Mouse (Mus musculus) intestine, embryonic 16.5 days (tissue): ENCODE measurements around the gene Tas2r103. TPM values are rescaled to one million over a fixed set of nuclear protein-coding genes. Genes with fewer than 3 reads are reported as not detected.

ENCODE experiments used
- ATAC-seq: fragments of 200-750 bp; cut with Nextera tagmentation; 2 replicates; pipeline ENCODE4 v1.8.0; 2017; ENCODE audit warnings: moderate TSS enrichment, moderate library complexity
- H3K27ac ChIP-seq: fragments of 300-500 bp; sonication (generic); 2 replicates; pipeline ENCODE4 v1.5.1; 2014; ENCODE audit warnings: mild to moderate bottlenecking, low read length
- H3K27me3 ChIP-seq: fragments of 300-500 bp; sonication (generic); replicated peaks from 2 replicates; pipeline ENCODE4 v1.6.1; 2014; ENCODE audit warnings: low read length, control low read depth, mixed read lengths; ENCODE audit not compliant: control insufficient read depth, insufficient read depth
- H3K36me3 ChIP-seq: fragments of 300-500 bp; sonication (generic); 2 replicates; pipeline ENCODE4 v1.6.1; 2014; ENCODE audit warnings: low read length, control low read depth; ENCODE audit not compliant: control insufficient read depth, insufficient read depth
- H3K4me1 ChIP-seq: fragments of 300-500 bp; sonication (generic); 2 replicates; pipeline ENCODE4 v1.6.1; 2014; ENCODE audit warnings: low read length, control low read depth, mixed read lengths; ENCODE audit not compliant: control insufficient read depth, insufficient read depth
- H3K4me2 ChIP-seq: fragments of 300-500 bp; sonication (generic); 2 replicates; pipeline ENCODE4 v1.6.1; 2014; ENCODE audit warnings: low read depth, low read length, control low read depth
- H3K4me3 ChIP-seq: fragments of 300-500 bp; sonication (generic); 2 replicates; pipeline ENCODE4 v1.5.1; 2014; ENCODE audit warnings: mild to moderate bottlenecking, low read length
- H3K9ac ChIP-seq: fragments of 300-500 bp; sonication (generic); 2 replicates; pipeline ENCODE4 v1.6.1; 2014; ENCODE audit warnings: low read depth, low read length
- H3K9me3 ChIP-seq: fragments of 300-500 bp; sonication (generic); 2 replicates; pipeline ENCODE4 v1.6.1; 2016; ENCODE audit warnings: low read length, control low read depth; ENCODE audit not compliant: control insufficient read depth
- WGBS: fragments of 180-500 bp; shearing (Covaris S2); extraction: QIAGEN DNeasy Blood & Tissue Kit; methylation state at CpG from one replicate; pipeline ENCODE4 v1.1.7; 2014; 5-methylcytosine and 5-hydroxymethylcytosine counted together
- polyA plus RNA-seq: library from polyadenylated mRNA; unstranded; fragments of >200 nt; fragmentation: Nextera tagmentation; extraction: Ambion mirVana; gene quantifications from 2 replicates; pipeline ENCODE4 v1.2.1, GENCODE M21; 2015

Tas2r103 gene
- not detected in 2 replicates for polyA plus RNA-seq

DNA sequence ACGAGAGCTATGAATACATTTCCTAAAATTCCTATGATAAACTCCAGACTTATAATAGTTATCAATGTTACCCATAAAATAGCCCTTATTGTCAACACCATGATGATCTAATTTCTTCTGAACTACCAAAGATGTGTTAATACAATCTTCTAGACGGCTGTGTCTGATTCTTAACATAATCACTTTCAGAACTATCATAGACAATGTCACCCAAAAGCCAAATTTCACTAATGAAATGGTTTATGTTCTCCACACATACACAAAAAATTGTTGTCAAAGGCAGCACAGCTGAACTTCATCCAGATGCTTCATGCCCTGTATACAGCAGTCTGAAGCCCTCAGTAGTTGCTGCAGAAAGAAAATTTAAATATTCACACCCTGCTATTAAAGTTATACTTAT is at the start of gene Tas2r103:
Gene Tas2r103, minus strand, starts transcription at position 101 of the 400 bp plus-strand sequence.
- Histone ChIP-seq H3K36me3 (no peaks in the 10 kb centered on the region), H3K4me2 (no peak within 1 kb of the TSS), H3K9ac (no peak within 1 kb of the TSS), H3K27me3 (no peaks in the 10 kb centered on the region), H3K4me3 (no peak within 1 kb of the TSS), H3K4me1 (no peaks in the 10 kb centered on the region), H3K9me3 (no peaks in the 10 kb centered on the region), H3K27ac (no peak within 1 kb of the TSS)
- ATAC-seq = no peak
- 68% methylated on average over 2 of the region's 2 CpGs for WGBS

DNA sequence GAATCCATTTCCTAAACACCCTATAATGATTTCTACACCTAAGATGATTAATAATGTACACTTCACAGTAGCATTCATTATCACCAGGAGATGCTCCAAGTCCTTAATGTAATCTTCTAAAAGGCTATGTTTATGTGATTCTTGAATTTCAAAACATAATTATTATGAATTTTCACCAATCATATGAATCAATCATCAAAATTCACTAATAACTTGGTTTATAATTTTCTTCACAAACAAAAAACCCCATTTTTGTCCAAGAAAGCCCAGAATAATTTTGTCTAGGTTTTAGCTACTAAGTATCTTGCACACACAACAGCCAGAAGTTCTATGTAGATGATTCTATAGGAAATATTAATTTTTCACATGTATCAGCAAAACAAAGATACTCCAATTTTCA is 18.8 kb upstream of the Tas2r103 start, which contains the start of gene Tas2r140:
Gene Tas2r140, minus strand, starts transcription at position 101 of the 400 bp plus-strand sequence.
- Histone ChIP-seq H3K36me3 (no peaks in the 10 kb centered on the region), H3K4me3 (no peak within 1 kb of the TSS), H3K9me3 (no peaks in the 10 kb centered on the region), H3K27ac (no peak within 1 kb of the TSS), H3K4me2 (no peak within 1 kb of the TSS), H3K27me3 (no peaks in the 10 kb centered on the region), H3K4me1 (no peaks in the 10 kb centered on the region), H3K9ac (no peak within 1 kb of the TSS)
- ATAC-seq = no peak

Other genes with a start within 250 kb of the Tas2r103 start
- not detected in 2 replicates for gene Tas2r117, start 234.3 kb downstream of the Tas2r103 start, polyA plus RNA-seq
- gene Tas2r123, start 190.0 kb downstream of the Tas2r103 start, polyA plus RNA-seq = not detected in 2 replicates
- gene Tas2r116, start 181.7 kb downstream of the Tas2r103 start, polyA plus RNA-seq = not detected in 2 replicates
- gene Tas2r110, start 169.1 kb downstream of the Tas2r103 start, polyA plus RNA-seq = not detected in 2 replicates
- gene Tas2r113, start 144.1 kb downstream of the Tas2r103 start, polyA plus RNA-seq = not detected in 2 replicates
- gene Tas2r125, start 127.5 kb downstream of the Tas2r103 start, polyA plus RNA-seq = not detected in 2 replicates
- not detected in 2 replicates for gene Tas2r129, start 86.0 kb downstream of the Tas2r103 start, polyA plus RNA-seq
- not detected in 2 replicates for gene Tas2r131, start 79.2 kb downstream of the Tas2r103 start, polyA plus RNA-seq
- not detected in 2 replicates for gene Tas2r109, start 56.1 kb downstream of the Tas2r103 start, polyA plus RNA-seq
- not detected in 2 replicates for gene Tas2r140, start 18.7 kb upstream of the Tas2r103 start, polyA plus RNA-seq
- gene Smim10l1, start 67.8 kb upstream of the Tas2r103 start, polyA plus RNA-seq = 71.6 and 76.4 TPM in 2 replicates